Mouse (Mus musculus) megakaryocyte, embryonic 14.5 days (primary cell): Measurements from ENCODE around the gene Lrrc3c.

Experiments used
- FLI1 ChIP-seq: IDR thresholded peaks from 2 replicates; pipeline ENCODE4 v1.6.1; 2012; ENCODE audit warnings: low read length, inconsistent platforms, mixed read lengths
- GATA1 ChIP-seq: IDR thresholded peaks from 3 replicates; pipeline ENCODE4 v1.6.1; 2012; ENCODE audit warnings: mixed read lengths, low read length, inconsistent platforms, borderline replicate concordance

DNA sequence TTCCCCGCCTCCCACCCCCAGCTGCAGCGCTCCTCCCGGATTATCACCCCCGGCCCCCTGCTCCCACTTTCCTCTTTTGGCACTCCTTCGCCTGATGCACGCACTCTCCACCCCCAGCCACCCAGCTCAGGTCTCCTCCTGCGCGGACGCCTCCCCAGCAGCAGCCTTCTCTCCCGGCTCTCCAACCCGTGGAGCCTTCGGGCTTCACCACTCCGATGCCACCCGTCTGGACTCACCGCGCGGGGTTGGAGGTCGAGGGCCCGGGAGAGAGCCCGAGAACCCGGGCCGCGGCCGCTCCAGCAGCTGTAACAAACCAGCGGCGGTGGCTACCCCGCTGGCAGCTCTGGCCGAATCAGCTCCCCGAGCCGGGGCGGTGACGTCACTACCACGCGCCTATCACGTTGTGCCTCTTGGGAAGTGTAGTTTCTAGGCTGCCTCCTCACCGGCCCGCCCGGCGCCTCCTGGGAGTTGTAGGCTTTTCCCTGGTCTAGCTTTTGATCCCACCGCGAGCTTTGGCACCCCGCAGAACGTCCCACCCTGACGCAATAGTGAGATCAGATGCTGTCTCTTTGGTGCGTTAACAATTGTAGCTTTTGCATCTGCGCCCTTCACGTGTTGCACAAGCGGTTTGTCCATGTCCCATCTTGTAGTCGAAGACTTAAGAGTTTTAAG lies 11.1 kb upstream of the Lrrc3c start, which contains the start of gene Ormdl3:
- TF ChIP-seq FLI1 (no peak), GATA1 (no peak)
